15 mouse cellular contexts compared by ENCODE assay signal in the genomic region with DNA sequence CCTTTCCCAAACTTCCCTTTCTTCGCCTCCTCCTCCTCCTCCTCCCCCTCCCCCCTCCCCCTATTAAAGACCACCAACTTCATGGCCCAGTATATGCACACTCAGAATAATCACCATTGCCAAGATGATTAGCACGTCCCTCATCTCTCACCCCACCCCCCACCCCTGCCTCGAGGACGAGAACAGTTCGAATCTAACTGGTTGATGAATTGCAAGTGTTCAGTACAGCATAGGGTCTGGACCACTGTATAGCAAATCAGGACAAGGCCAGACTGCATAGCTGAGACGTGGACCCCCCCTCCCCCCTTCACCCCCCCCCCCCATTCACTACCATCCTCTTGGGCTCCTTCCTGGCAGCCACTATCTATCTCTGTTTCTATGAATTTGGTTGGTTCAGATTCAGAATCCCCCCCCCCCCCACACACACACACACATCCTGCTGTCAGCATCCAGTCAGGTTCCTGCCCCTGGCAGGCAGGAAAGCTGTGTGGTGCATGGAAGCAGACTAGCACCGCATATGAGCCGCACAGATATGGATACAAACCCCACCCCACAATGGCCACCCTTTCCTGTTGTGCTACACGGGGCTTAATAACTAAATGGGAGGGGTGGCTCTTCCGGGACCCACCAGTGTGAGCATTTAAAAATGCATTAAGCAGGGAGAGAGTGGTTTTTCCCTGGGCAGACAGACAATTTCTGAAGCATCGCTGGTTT.
DNase-seq lines count a peak whose midpoint lies in the region; ATAC-seq lines count a peak whose summit lies in the region.
"Had no signal": no experiment of that assay in that cellular context is flagged by ENCODE, and none has a peak within 500 bp of the region (broad histone marks: within the 10 kb centered on the region; RNA-seq: fewer than 3 reads in every experiment).

No protein-coding gene starts in this region.

- H3K4me1 ChIP-seq in kidney, embryonic 14.5 days (ENCODE audit: control insufficient read depth, insufficient read depth, low read length): 0 out of 2 replicates have a peak, but pooled peaks cover 6% of the 10 kb centered on the region
- peaks cover 10% of the 10 kb centered on the region; the same call in 1 of the 2 replicates for H3K4me1 ChIP-seq in forebrain, embryonic 11.5 days (replicated peaks; ENCODE audit: control insufficient read depth, insufficient read depth, low read length)
- peaks cover 35% of the 10 kb centered on the region for H3K4me1 ChIP-seq in hindbrain, embryonic 13.5 days (replicated peaks)
- peaks cover 17% of the 10 kb centered on the region for H3K4me1 ChIP-seq in midbrain, embryonic 16.5 days (ENCODE audit: control insufficient read depth, insufficient read depth, low read length)

- H3K9me3 ChIP-seq in kidney, embryonic 14.5 days (ENCODE audit: control insufficient read depth, low read length): no peaks in the 10 kb centered on the region
- H3K9me3 ChIP-seq in forebrain, embryonic 11.5 days (ENCODE audit: control insufficient read depth, low read length): no peaks in the 10 kb centered on the region
- no peaks in the 10 kb centered on the region for H3K9me3 ChIP-seq in hindbrain, embryonic 13.5 days
- no peaks in the 10 kb centered on the region for H3K9me3 ChIP-seq in midbrain, embryonic 16.5 days (replicated peaks; ENCODE audit: control insufficient read depth, low read length, poor library complexity, severe bottlenecking)
- H3K9me3 ChIP-seq: heart, embryonic 10.5 days; limb, embryonic 13.5 days had no signal

- H3K36me3 ChIP-seq in kidney, embryonic 14.5 days (ENCODE audit: control insufficient read depth, insufficient read depth, low read length): no peaks in the 10 kb centered on the region
- H3K36me3 ChIP-seq in forebrain, embryonic 11.5 days (ENCODE audit: control insufficient read depth, insufficient read depth, low read length): no peaks in the 10 kb centered on the region
- H3K36me3 ChIP-seq in hindbrain, embryonic 13.5 days: no peaks in the 10 kb centered on the region
- H3K36me3 ChIP-seq in midbrain, embryonic 16.5 days (ENCODE audit: control insufficient read depth, insufficient read depth, low read length): no peaks in the 10 kb centered on the region
- H3K36me3 ChIP-seq: heart, embryonic 10.5 days; limb, embryonic 13.5 days had no signal

- no peak overlapping the region for H3K9ac ChIP-seq in kidney, embryonic 14.5 days (ENCODE audit: low read depth, low read length)
- H3K9ac ChIP-seq in forebrain, embryonic 11.5 days (ENCODE audit: low read length): no peak overlapping the region
- peak overlapping the region; percentile 30 for H3K9ac ChIP-seq in hindbrain, embryonic 13.5 days
- no peak overlapping the region for H3K9ac ChIP-seq in midbrain, embryonic 16.5 days (ENCODE audit: low read depth, low read length)
- H3K9ac ChIP-seq: limb, embryonic 13.5 days; liver, postnatal 0 days had no signal

- H3K27me3 ChIP-seq in kidney, embryonic 14.5 days (ENCODE audit: control insufficient read depth, insufficient read depth, low read length): no peaks in the 10 kb centered on the region
- H3K27me3 ChIP-seq in forebrain, embryonic 11.5 days (ENCODE audit: control insufficient read depth, insufficient read depth, low read length): no peaks in the 10 kb centered on the region
- H3K27me3 ChIP-seq in hindbrain, embryonic 13.5 days: no peaks in the 10 kb centered on the region
- H3K27me3 ChIP-seq in midbrain, embryonic 16.5 days (ENCODE audit: control insufficient read depth, insufficient read depth, low read depth, low read length): no peaks in the 10 kb centered on the region
- H3K27me3 ChIP-seq: limb, embryonic 13.5 days had no signal

- DNase-seq in kidney, adult 9 months: no peak
- no peak for DNase-seq in forebrain, embryonic 11.5 days (ENCODE audit: low spot score)
- no peak for DNase-seq in spleen, adult 12 weeks (ENCODE audit: low spot score)
- DNase-seq in urinary bladder, postnatal 4 days (ENCODE audit: low spot score in 2 of 2): no peak
- DNase-seq: adrenal gland, postnatal 14 days; cerebellum, postnatal 36 days; heart, postnatal 36 days; liver, postnatal 0 days had no signal

- no peak overlapping the region for H3K4me2 ChIP-seq in kidney, embryonic 14.5 days (replicated peaks; ENCODE audit: low read depth, low read length)
- H3K4me2 ChIP-seq in forebrain, embryonic 11.5 days (ENCODE audit: low read depth, low read length, severe bottlenecking): no peak overlapping the region
- 0 out of 2 replicates have a peak overlapping the region, but pooled peaks have one; percentile 26 for H3K4me2 ChIP-seq in hindbrain, embryonic 13.5 days
- H3K4me2 ChIP-seq in midbrain, embryonic 16.5 days (ENCODE audit: low read length): no peak overlapping the region
- H3K4me2 ChIP-seq: limb, embryonic 13.5 days had no signal

- 62% methylated on average over 10 of the region's 11 CpGs for WGBS in kidney, embryonic 14.5 days
- 51% methylated on average over 11 of the region's 11 CpGs for WGBS in forebrain, embryonic 11.5 days
- WGBS in hindbrain, embryonic 13.5 days: 22% methylated on average over 10 of the region's 11 CpGs
- WGBS in midbrain, embryonic 16.5 days: 28% methylated on average over 11 of the region's 11 CpGs

- no peak overlapping the region for H3K4me3 ChIP-seq in kidney, embryonic 14.5 days (ENCODE audit: low read length)
- H3K4me3 ChIP-seq in forebrain, embryonic 11.5 days (ENCODE audit: low read depth, low read length): no peak overlapping the region
- no peak overlapping the region for H3K4me3 ChIP-seq in hindbrain, embryonic 13.5 days
- H3K4me3 ChIP-seq in midbrain, embryonic 16.5 days (ENCODE audit: low read depth, low read length): no peak overlapping the region
- H3K4me3 ChIP-seq: heart, embryonic 10.5 days; limb, embryonic 13.5 days had no signal

- peak overlapping the region; percentile 30; the same call in 1 of the 2 replicates for H3K27ac ChIP-seq in kidney, embryonic 14.5 days (ENCODE audit: low read depth, low read length)
- peak overlapping the region; percentile 76 for H3K27ac ChIP-seq in forebrain, embryonic 11.5 days (ENCODE audit: low read depth, low read length)
- H3K27ac ChIP-seq in hindbrain, embryonic 13.5 days: peak overlapping the region; percentile 83
- peak overlapping the region; percentile 78 for H3K27ac ChIP-seq in midbrain, embryonic 16.5 days (ENCODE audit: low read length)
- H3K27ac ChIP-seq: heart, embryonic 10.5 days; kidney, postnatal 0 days; limb, embryonic 13.5 days had no signal

- ATAC-seq in kidney, embryonic 14.5 days (ENCODE audit: low FRiP score, low TSS enrichment): peak; percentile 40; the same call in 1 of the 2 replicates
- peak; percentile 55 for ATAC-seq in forebrain, embryonic 11.5 days (replicated peaks; ENCODE audit: low FRiP score)
- peak; percentile 55; the same call in 1 of the 2 replicates for ATAC-seq in hindbrain, embryonic 13.5 days (ENCODE audit: low FRiP score)
- ATAC-seq in midbrain, embryonic 16.5 days: peak; percentile 59; the same call in 1 of the 2 replicates
- no peak for ATAC-seq in activated CD4-positive, CD25-positive, alpha-beta regulatory T cell, adult 4 months
- ATAC-seq: liver, postnatal 0 days had no signal

Comparison
In these comparisons a context has a peak if more than half of its experiments do, and no peak if none do; other contexts are left out.
1. H3K27ac ChIP-seq: peak in every context shown above with its lines; median percentile 83 in hindbrain, embryonic 13.5 days; 78 in midbrain, embryonic 16.5 days; 76 in forebrain, embryonic 11.5 days; 30 in kidney, embryonic 14.5 days.